Mouse (Mus musculus) spleen, adult 2 months (tissue): ENCODE measurements at regions not wholly inside any gene's neighbourhood (a gene's known extent, or its start where the extent isn't known, plus 50 kb on each side); places are given as distances from the start of the nearest gene placed in this dataset.

Experiments used
- CTCF ChIP-seq: fragments of 200-500 bp; IDR thresholded peaks from 2 replicates; pipeline ENCODE4 v1.5.1; 2011; ENCODE audit warnings: mild to moderate bottlenecking, inconsistent platforms; ENCODE audit not compliant: insufficient read depth, insufficient read length, insufficient replicate concordance; ENCODE audit errors: extremely low read depth
- POLR2A ChIP-seq: fragments of 200-500 bp; IDR thresholded peaks from 2 replicates; pipeline ENCODE4 v1.6.1; 2011; ENCODE audit warnings: low read depth, low read length, inconsistent platforms

- no peak for TF ChIP-seq CTCF
- TF ChIP-seq POLR2A: no peak
Measured at GRCm38 (mm10) chr4:150775695-150776521, 77.8 kb upstream of the Errfi1 start.
